Mouse (Mus musculus) brain, embryonic 14.5 days (tissue): ENCODE measurements around the gene Bnc1.

Source experiments
- CTCF ChIP-seq: fragments of 200-500 bp; IDR thresholded peaks from 2 replicates; pipeline ENCODE4 v1.5.1; 2012; ENCODE audit warnings: inconsistent platforms, mild to moderate bottlenecking, moderate library complexity, borderline replicate concordance; ENCODE audit not compliant: insufficient read depth, insufficient read length; ENCODE audit errors: extremely low read depth
- POLR2A ChIP-seq: fragments of 200-500 bp; IDR thresholded peaks from 2 replicates; pipeline ENCODE4 v1.6.1; 2012; ENCODE audit warnings: mild to moderate bottlenecking, inconsistent platforms, borderline replicate concordance; ENCODE audit not compliant: poor library complexity, insufficient read depth, insufficient read length, severe bottlenecking; ENCODE audit errors: extremely low read depth

GRCm38 (mm10) chr7:81968975-81969374 lies 23.1 kb downstream of the Bnc1 start:
- TF ChIP-seq POLR2A, result no peak
- TF ChIP-seq CTCF, result no peak
